Mouse (Mus musculus) myocyte (in vitro differentiated cells): ENCODE measurements at regions not wholly inside any gene's neighbourhood (a gene's known extent, or its start where the extent isn't known, plus 50 kb on each side); places are given as distances from the start of the nearest gene placed in this dataset.

ENCODE experiments used
- H3K27me3 ChIP-seq: one replicate; pipeline ENCODE4 v1.6.1; 2011; ENCODE audit not compliant: control insufficient read depth, insufficient read depth, insufficient read length
- H3K36me3 ChIP-seq: one replicate; pipeline ENCODE4 v1.6.1; 2011; ENCODE audit not compliant: control insufficient read depth, insufficient read depth
- H3K4me2 ChIP-seq: one replicate; pipeline ENCODE4 v1.6.1; 2011; ENCODE audit warnings: low read depth, control low read depth
- H3K4me3 ChIP-seq: one replicate; pipeline ENCODE4 v1.5.1; 2011; ENCODE audit warnings: mild to moderate bottlenecking, control low read depth, moderate library complexity
- H3K79me2 ChIP-seq: one replicate; pipeline ENCODE4 v1.6.1; 2011; ENCODE audit not compliant: control insufficient read depth, insufficient read depth
- H3ac ChIP-seq: one replicate; pipeline ENCODE4 v1.6.1; 2011; ENCODE audit not compliant: control insufficient read depth, insufficient read length
- CEBPB ChIP-seq: IDR thresholded peaks from 2 replicates; pipeline ENCODE4 v1.6.1; 2011; ENCODE audit warnings: mild to moderate bottlenecking, moderate library complexity; ENCODE audit not compliant: poor library complexity, insufficient read depth, severe bottlenecking
- E2F4 ChIP-seq: IDR thresholded peaks from one replicate; pipeline ENCODE4 v1.6.1; 2011; ENCODE audit warnings: mild to moderate bottlenecking, control low read depth, moderate library complexity; ENCODE audit not compliant: insufficient read depth
- MAX ChIP-seq: IDR thresholded peaks from one replicate; pipeline ENCODE4 v1.6.1; 2011; ENCODE audit warnings: low read depth, mild to moderate bottlenecking, control low read depth
- MYOD1 ChIP-seq, 3 experiments: IDR thresholded peaks; one replicate each; pipeline ENCODE4 v1.6.1; 2011; ENCODE audit warnings: control low read depth in 2 of 3, low read depth in 2 of 3, mild to moderate bottlenecking in 2 of 3, moderate library complexity in 1 of 3; ENCODE audit not compliant: insufficient read length in 2 of 3, control insufficient read depth in 1 of 3
- MYOG ChIP-seq, 3 experiments: IDR thresholded peaks; one replicate each; pipeline ENCODE4 v1.6.1; 2011; ENCODE audit warnings: control low read depth in 2 of 3, low read depth in 2 of 3, mild to moderate bottlenecking in 2 of 3; ENCODE audit not compliant: insufficient read length in 2 of 3, control insufficient read depth in 1 of 3, insufficient read depth in 1 of 3
- POLR2A ChIP-seq: IDR thresholded peaks from one replicate; pipeline ENCODE4 v1.6.1; 2011; ENCODE audit warnings: low read depth, mild to moderate bottlenecking, control low read depth, moderate library complexity; ENCODE audit not compliant: insufficient read length
- POLR2AphosphoS2 ChIP-seq: IDR thresholded peaks from one replicate; pipeline ENCODE4 v1.6.1; 2011; ENCODE audit warnings: low read depth, control low read depth; ENCODE audit not compliant: insufficient read length
- REST ChIP-seq: IDR thresholded peaks from one replicate; pipeline ENCODE4 v1.6.1; 2011; ENCODE audit warnings: mild to moderate bottlenecking, control low read depth, moderate library complexity; ENCODE audit not compliant: insufficient read depth, insufficient read length
- SRF ChIP-seq: IDR thresholded peaks from one replicate; pipeline ENCODE4 v1.6.1; 2011; ENCODE audit warnings: low read depth; ENCODE audit not compliant: control insufficient read depth, insufficient read length
- TCF12 ChIP-seq: IDR thresholded peaks from one replicate; pipeline ENCODE4 v1.6.1; 2011; ENCODE audit warnings: mild to moderate bottlenecking, control low read depth; ENCODE audit not compliant: poor library complexity, insufficient read depth, severe bottlenecking
- TCF3 ChIP-seq: IDR thresholded peaks from one replicate; pipeline ENCODE4 v1.6.1; 2011; ENCODE audit warnings: low read depth, control low read depth; ENCODE audit not compliant: insufficient read length
- USF1 ChIP-seq: IDR thresholded peaks from one replicate; pipeline ENCODE4 v1.6.1; 2011; ENCODE audit warnings: low read depth, mild to moderate bottlenecking, control low read depth, moderate library complexity

DNA sequence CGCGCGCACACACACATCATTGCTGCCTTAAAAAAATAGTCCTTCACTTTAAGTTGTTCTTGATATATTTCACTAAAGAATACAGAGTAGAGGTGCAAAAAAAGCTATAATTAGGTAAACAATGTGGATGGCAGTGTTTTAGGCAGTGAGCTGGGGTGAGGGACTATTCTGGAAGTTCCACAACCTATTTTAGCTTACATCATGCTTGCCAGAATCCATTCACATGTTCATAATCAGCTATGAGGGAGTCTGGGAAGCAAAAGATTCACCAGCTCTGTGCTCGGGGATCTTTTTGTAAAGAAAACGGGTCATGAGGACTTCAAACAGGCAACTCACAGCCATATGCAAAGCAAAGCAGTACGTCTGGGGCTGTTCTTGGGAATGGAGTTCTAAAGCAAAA lies 242.3 kb downstream of the Cog6 start:
- Histone ChIP-seq H3K36me3 (no peaks in the 10 kb centered on the region), H3K27me3 (no peaks in the 10 kb centered on the region), H3K4me2 (no peak overlapping the region), H3K79me2 (no peaks in the 10 kb centered on the region), H3K4me3 (no peak overlapping the region), H3ac (no peak overlapping the region)
- TF ChIP-seq MYOG (IDR thresholded peaks at IDR 0.05; ENCODE audit: control insufficient read depth in 1 of 3, insufficient read depth in 1 of 3, insufficient read length in 2 of 3, low read depth in 2 of 3): no peak
- no peak for TF ChIP-seq CEBPB
- no peak for TF ChIP-seq POLR2A
- TF ChIP-seq E2F4: no peak
- no peak for TF ChIP-seq MYOD1 (IDR thresholded peaks at IDR 0.05; ENCODE audit: control insufficient read depth in 1 of 3, insufficient read length in 2 of 3, low read depth in 2 of 3)
- TF ChIP-seq POLR2AphosphoS2: no peak
- no peak for TF ChIP-seq REST
- no peak for TF ChIP-seq SRF
- TF ChIP-seq TCF3: no peak
- no peak for TF ChIP-seq MAX
- TF ChIP-seq USF1: no peak
- TF ChIP-seq TCF12: no peak

DNA sequence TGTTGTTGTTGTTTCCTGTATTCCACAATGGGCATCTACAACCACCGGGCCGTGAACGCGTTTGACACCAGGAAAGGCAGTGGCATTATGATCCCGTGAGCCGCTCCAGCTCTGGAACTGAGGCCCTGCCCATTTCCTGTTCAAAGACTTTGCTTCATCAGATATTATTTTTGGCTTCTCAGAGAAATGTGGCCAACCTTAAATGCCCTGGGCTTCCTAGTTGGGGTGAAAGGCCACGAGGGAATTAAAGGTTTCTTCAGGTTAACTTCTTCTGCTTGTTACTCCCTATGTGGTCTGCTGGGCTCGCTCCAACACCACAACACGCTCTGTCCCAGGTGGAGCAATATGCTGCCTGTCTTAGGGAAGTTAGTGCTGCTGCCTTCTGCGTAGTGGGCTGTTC lies 249.8 kb downstream of the Cog6 start:
- H3K36me3 ChIP-seq: no peaks in the 10 kb centered on the region
- H3K79me2 ChIP-seq: no peaks in the 10 kb centered on the region
- H3ac ChIP-seq: no peak overlapping the region
- H3K27me3 ChIP-seq: no peaks in the 10 kb centered on the region
- no peak overlapping the region for H3K4me3 ChIP-seq
- H3K4me2 ChIP-seq: no peak overlapping the region
- TF ChIP-seq MYOD1 (IDR thresholded peaks at IDR 0.05; ENCODE audit: control insufficient read depth in 1 of 3, insufficient read length in 2 of 3, low read depth in 2 of 3): no peak
- TF ChIP-seq MYOG (IDR thresholded peaks at IDR 0.05; ENCODE audit: control insufficient read depth in 1 of 3, insufficient read depth in 1 of 3, insufficient read length in 2 of 3, low read depth in 2 of 3): no peak
- no peak for TF ChIP-seq TCF3
- TF ChIP-seq POLR2A: no peak
- TF ChIP-seq E2F4: no peak
- no peak for TF ChIP-seq SRF
- no peak for TF ChIP-seq POLR2AphosphoS2
- TF ChIP-seq CEBPB: no peak

DNA sequence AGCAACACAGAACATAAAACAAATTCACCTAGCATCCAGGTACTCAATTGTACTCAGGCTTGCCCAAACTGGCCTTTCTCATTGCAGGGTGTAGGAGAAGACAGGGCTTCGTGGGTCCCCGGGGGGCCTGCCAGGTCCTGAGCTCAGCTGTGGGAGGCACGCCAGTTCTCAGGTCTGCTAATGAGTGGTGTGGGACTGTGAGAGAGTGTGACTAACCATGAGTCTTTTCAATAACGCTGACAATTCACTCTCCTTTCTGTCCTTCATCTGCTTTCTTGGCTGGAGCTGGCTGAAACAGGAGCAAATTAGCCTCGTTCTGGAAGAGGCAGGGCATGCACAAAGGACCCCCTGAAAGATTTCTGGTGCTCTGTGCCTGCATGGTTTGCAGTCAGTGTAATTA lies 250.2 kb downstream of the Cog6 start:
- no peak for TF ChIP-seq USF1
- TF ChIP-seq E2F4: no peak
- no peak for TF ChIP-seq TCF3
- no peak for TF ChIP-seq MYOG (IDR thresholded peaks at IDR 0.05; ENCODE audit: control insufficient read depth in 1 of 3, insufficient read depth in 1 of 3, insufficient read length in 2 of 3, low read depth in 2 of 3)
- no peak for TF ChIP-seq POLR2A
- no peak for TF ChIP-seq TCF12
- TF ChIP-seq CEBPB: no peak
- no peak for TF ChIP-seq MYOD1 (IDR thresholded peaks at IDR 0.05; ENCODE audit: control insufficient read depth in 1 of 3, insufficient read length in 2 of 3, low read depth in 2 of 3)
- no peak for TF ChIP-seq POLR2AphosphoS2
- no peak for TF ChIP-seq REST
- no peak for TF ChIP-seq SRF
- TF ChIP-seq MAX: no peak
- Histone ChIP-seq H3K36me3 (no peaks in the 10 kb centered on the region), H3K27me3 (no peaks in the 10 kb centered on the region), H3K79me2 (no peaks in the 10 kb centered on the region), H3ac (no peak overlapping the region), H3K4me3 (no peak overlapping the region), H3K4me2 (no peak overlapping the region)

DNA sequence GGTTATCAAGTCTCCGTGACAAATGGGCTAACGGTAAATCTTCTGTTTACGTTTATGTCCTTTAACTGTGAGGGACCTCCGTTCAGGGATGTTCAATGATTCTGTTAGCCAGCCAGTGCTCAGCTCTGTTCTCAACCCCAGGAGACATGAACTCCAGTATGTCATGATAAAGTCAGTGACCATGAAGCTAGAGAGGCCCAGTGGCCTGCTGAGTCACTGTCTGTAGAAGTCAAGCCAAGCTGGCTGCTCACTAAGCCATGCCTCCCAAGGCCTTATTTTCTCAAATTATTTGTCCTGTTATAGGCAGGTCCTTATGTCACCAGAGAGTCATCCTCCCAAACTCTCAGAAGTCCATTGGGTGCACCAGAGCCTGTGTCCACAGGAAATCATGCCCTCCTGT lies 252.9 kb downstream of the Cog6 start:
- Histone ChIP-seq H3K27me3 (no peaks in the 10 kb centered on the region), H3ac (no peak overlapping the region), H3K4me3 (no peak overlapping the region), H3K79me2 (no peaks in the 10 kb centered on the region), H3K4me2 (no peak overlapping the region), H3K36me3 (no peaks in the 10 kb centered on the region)
- TF ChIP-seq POLR2AphosphoS2: no peak

DNA sequence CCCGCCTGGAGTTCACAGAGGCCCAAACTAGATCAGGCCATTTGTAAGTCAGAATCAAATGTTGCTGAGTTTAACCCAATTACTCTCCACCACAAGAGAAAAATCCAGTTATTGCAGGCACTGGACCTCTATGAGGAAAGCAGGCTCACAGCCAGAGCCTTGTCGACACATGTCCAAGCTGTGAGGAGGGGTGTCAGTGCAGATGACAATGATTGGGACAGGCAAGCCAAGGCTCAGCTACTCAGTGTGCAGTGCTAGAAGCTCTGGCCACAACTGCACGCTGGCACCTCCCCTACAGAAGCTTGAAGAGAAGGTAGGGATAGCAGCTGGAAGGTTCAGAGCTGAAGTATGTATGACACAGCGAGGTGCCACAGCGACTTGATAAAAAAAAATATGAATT lies 253.4 kb downstream of the Cog6 start:
- TF ChIP-seq USF1 (no peak), MYOG (IDR thresholded peaks at IDR 0.05; ENCODE audit: control insufficient read depth in 1 of 3, insufficient read depth in 1 of 3, insufficient read length in 2 of 3, low read depth in 2 of 3) (no peak), CEBPB (no peak), POLR2A (no peak), POLR2AphosphoS2 (no peak), MAX (no peak), TCF3 (no peak), SRF (no peak), MYOD1 (IDR thresholded peaks at IDR 0.05; ENCODE audit: control insufficient read depth in 1 of 3, insufficient read length in 2 of 3, low read depth in 2 of 3) (no peak), TCF12 (no peak), E2F4 (no peak), REST (no peak)
- Histone ChIP-seq H3K4me3 (no peak overlapping the region), H3K27me3 (no peaks in the 10 kb centered on the region), H3K79me2 (no peaks in the 10 kb centered on the region), H3K36me3 (no peaks in the 10 kb centered on the region), H3ac (no peak overlapping the region), H3K4me2 (no peak overlapping the region)
